Mouse (Mus musculus) liver, postnatal 0 days (tissue): ENCODE measurements around the gene Slc35c2.
A peak's percentile ranks its signal among the peaks of the same experiment; 100 is the strongest.

Source experiments
- CTCF ChIP-seq: sonication (generic); IDR thresholded peaks from 2 replicates; pipeline ENCODE4 v1.5.1; 2016; ENCODE audit warnings: antibody characterized with exemption, low read depth
- EP300 ChIP-seq: IDR thresholded peaks from 2 replicates; pipeline ENCODE4 v1.6.1; 2016; ENCODE audit warnings: antibody characterized with exemption, low read depth, mild to moderate bottlenecking

- TF ChIP-seq CTCF = peak; percentile 19; the same call in 1 of the 2 replicates
- TF ChIP-seq EP300 = no peak
Observed at GRCm38 (mm10) chr2:165234613-165235291, 52.9 kb downstream of the Slc35c2 start, which contains the start of gene Cdh22.
